Mouse (Mus musculus): ENCODE measurements around the gene 4930544D05Rik. TPM values are rescaled to one million over a fixed set of nuclear protein-coding genes. Genes with fewer than 3 reads are reported as not detected.

Gene 4930544D05Rik
- polyA plus RNA-seq, 1 experiment from 2014 or later = not detected

GRCm38 (mm10) chr11:70641241-70641640 lies 25.6 kb downstream of the 4930544D05Rik start:
- Histone ChIP-seq H3K9me3 (ENCODE audit: control insufficient read depth, low read length) (no peaks in the 10 kb centered on the region), H3K9ac (ENCODE audit: low read length) (no peak overlapping the region), H3K4me3 (ENCODE audit: control insufficient read depth in 1 of 2, insufficient read depth in 1 of 2, low read depth in 1 of 2, low read length in 2 of 2) (no peak overlapping the region), H3K4me2 (ENCODE audit: low read length) (no peak overlapping the region), H3K36me3 (ENCODE audit: control insufficient read depth, insufficient read depth, low read length) (peaks cover 35% of the 10 kb centered on the region), H3K4me1 (ENCODE audit: control insufficient read depth in 2 of 2, insufficient read depth in 2 of 2, low read length in 2 of 2) (peaks cover 22% of the 10 kb centered on the region in 2 experiments), H3K27ac (replicated peaks in 1 of 2; ENCODE audit: control insufficient read depth in 1 of 2, insufficient read depth in 1 of 2, low read depth in 2 of 2, low read length in 2 of 2) (no peak overlapping the region), H3K27me3 (ENCODE audit: control insufficient read depth, insufficient read depth, low read length) (no peaks in the 10 kb centered on the region)
- 78% methylated on average over 7 of the region's 7 CpGs for WGBS
- no peak for ATAC-seq (ENCODE audit: insufficient number of reproducible peaks, insufficient read depth, low FRiP score, low read depth)

- Histone ChIP-seq H3K9ac (ENCODE audit: low read length) (no peak overlapping the region), H3K9me3 (ENCODE audit: control insufficient read depth, low read length) (no peaks in the 10 kb centered on the region), H3K27me3 (ENCODE audit: control insufficient read depth, insufficient read depth, low read length) (no peaks in the 10 kb centered on the region), H3K36me3 (ENCODE audit: control insufficient read depth, insufficient read depth, low read length) (peaks cover 35% of the 10 kb centered on the region), H3K4me2 (ENCODE audit: low read length) (no peak overlapping the region), H3K27ac (replicated peaks in 1 of 2; ENCODE audit: control insufficient read depth in 1 of 2, insufficient read depth in 1 of 2, low read depth in 2 of 2, low read length in 2 of 2) (no peak overlapping the region), H3K4me3 (ENCODE audit: control insufficient read depth in 1 of 2, insufficient read depth in 1 of 2, low read depth in 1 of 2, low read length in 2 of 2) (no peak overlapping the region), H3K4me1 (ENCODE audit: control insufficient read depth in 2 of 2, insufficient read depth in 2 of 2, low read length in 2 of 2) (peaks cover 22 to 25% of the 10 kb centered on the region in 2 experiments)
- WGBS = 91% methylated on average over 6 of the region's 6 CpGs
- ATAC-seq (ENCODE audit: insufficient number of reproducible peaks, insufficient read depth, low FRiP score, low read depth) = no peak
Measured at GRCm38 (mm10) chr11:70643051-70643450, 27.4 kb downstream of the 4930544D05Rik start.

- Histone ChIP-seq H3K4me3 (ENCODE audit: control insufficient read depth in 1 of 2, insufficient read depth in 1 of 2, low read depth in 1 of 2, low read length in 2 of 2) (no peak overlapping the region), H3K27ac (replicated peaks in 1 of 2; ENCODE audit: control insufficient read depth in 1 of 2, insufficient read depth in 1 of 2, low read depth in 2 of 2, low read length in 2 of 2) (no peak overlapping the region), H3K4me2 (ENCODE audit: low read length) (no peak overlapping the region), H3K27me3 (ENCODE audit: control insufficient read depth, insufficient read depth, low read length) (no peaks in the 10 kb centered on the region), H3K4me1 (ENCODE audit: control insufficient read depth in 2 of 2, insufficient read depth in 2 of 2, low read length in 2 of 2) (peaks cover 10 to 22% of the 10 kb centered on the region in 2 experiments), H3K9me3 (ENCODE audit: control insufficient read depth, low read length) (no peaks in the 10 kb centered on the region), H3K36me3 (ENCODE audit: control insufficient read depth, insufficient read depth, low read length) (peaks cover 48% of the 10 kb centered on the region), H3K9ac (ENCODE audit: low read length) (no peak overlapping the region)
- 93% methylated on average over 8 of the region's 8 CpGs for WGBS
- ATAC-seq (ENCODE audit: insufficient number of reproducible peaks, insufficient read depth, low FRiP score, low read depth) = no peak
Measured at GRCm38 (mm10) chr11:70644564-70645103, 29.0 kb downstream of the 4930544D05Rik start.

- 71% methylated on average over 12 of the region's 12 CpGs for whole genome bisulfite sequencing
- Histone ChIP-seq H3K36me3 (ENCODE audit: control insufficient read depth, insufficient read depth, low read length) (peaks cover 59% of the 10 kb centered on the region), H3K9me3 (ENCODE audit: control insufficient read depth, low read length) (no peaks in the 10 kb centered on the region)
Measured at GRCm38 (mm10) chr11:70645461-70646258, 30.0 kb downstream of the 4930544D05Rik start.

GRCm38 (mm10) chr11:70646259-70646555 lies 30.6 kb downstream of the 4930544D05Rik start:
- WGBS = 22% methylated on average over 3 of the region's 3 CpGs
- no peak for ATAC-seq (ENCODE audit: insufficient number of reproducible peaks, insufficient read depth, low FRiP score, low read depth)

More at GRCm38 (mm10) chr11:70645461-70646258, 30.0 kb downstream of the 4930544D05Rik start:
- H3K27me3 ChIP-seq (ENCODE audit: control insufficient read depth, insufficient read depth, low read length) = no peaks in the 10 kb centered on the region
- ATAC-seq (ENCODE audit: insufficient number of reproducible peaks, insufficient read depth, low FRiP score, low read depth) = no peak
- H3K27ac ChIP-seq (replicated peaks in 1 of 2; ENCODE audit: control insufficient read depth in 1 of 2, insufficient read depth in 1 of 2, low read depth in 2 of 2, low read length in 2 of 2) = peak overlapping the region; percentile 96 to 97
- peak overlapping the region; percentile 90 for H3K4me2 ChIP-seq (ENCODE audit: low read length)
- peaks cover 10 to 31% of the 10 kb centered on the region in 2 experiments for H3K4me1 ChIP-seq (ENCODE audit: control insufficient read depth in 2 of 2, insufficient read depth in 2 of 2, low read length in 2 of 2)
- peak overlapping the region; percentile 99 for H3K9ac ChIP-seq (ENCODE audit: low read length)
- H3K4me3 ChIP-seq (ENCODE audit: control insufficient read depth in 1 of 2, insufficient read depth in 1 of 2, low read depth in 1 of 2, low read length in 2 of 2) = peak overlapping the region; percentile 66 to 95

GRCm38 (mm10) chr11:70646691-70647650 lies 31.3 kb downstream of the 4930544D05Rik start, which contains the start of the genes Rnf167 and Slc25a11:
Gene Rnf167 (plus strand): TSS chr11:70647235.
Gene Slc25a11 (minus strand): TSS chr11:70647479.
- Histone ChIP-seq H3K4me1 (ENCODE audit: control insufficient read depth in 2 of 2, insufficient read depth in 2 of 2, low read length in 2 of 2) (peaks cover 14 to 42% of the 10 kb centered on the region in 2 experiments), H3K4me2 (ENCODE audit: low read length) (peak within 1 kb of the TSS; percentile 99), H3K9ac (ENCODE audit: low read length) (peak within 1 kb of the TSS; percentile 99), H3K36me3 (ENCODE audit: control insufficient read depth, insufficient read depth, low read length) (peaks cover 72% of the 10 kb centered on the region), H3K4me3 (ENCODE audit: control insufficient read depth in 1 of 2, insufficient read depth in 1 of 2, low read depth in 1 of 2, low read length in 2 of 2) (peak within 1 kb of the TSS; percentile 66 to 95), H3K27me3 (ENCODE audit: control insufficient read depth, insufficient read depth, low read length) (no peaks in the 10 kb centered on the region), H3K27ac (replicated peaks in 1 of 2; ENCODE audit: control insufficient read depth in 1 of 2, insufficient read depth in 1 of 2, low read depth in 2 of 2, low read length in 2 of 2) (peak within 1 kb of the TSS; percentile 96 to 97), H3K9me3 (ENCODE audit: control insufficient read depth, low read length) (no peaks in the 10 kb centered on the region)
- WGBS = under 1% methylated on average over 63 of the region's 63 CpGs
- peak; percentile 85 for ATAC-seq (ENCODE audit: insufficient number of reproducible peaks, insufficient read depth, low FRiP score, low read depth)

More at GRCm38 (mm10) chr11:70646259-70646555, 30.6 kb downstream of the 4930544D05Rik start:
- Histone ChIP-seq H3K9ac (ENCODE audit: low read length) (peak overlapping the region; percentile 99), H3K4me2 (ENCODE audit: low read length) (peak overlapping the region; percentile 90), H3K4me3 (ENCODE audit: control insufficient read depth in 1 of 2, insufficient read depth in 1 of 2, low read depth in 1 of 2, low read length in 2 of 2) (peak overlapping the region; percentile 66 to 95), H3K27me3 (ENCODE audit: control insufficient read depth, insufficient read depth, low read length) (no peaks in the 10 kb centered on the region), H3K9me3 (ENCODE audit: control insufficient read depth, low read length) (no peaks in the 10 kb centered on the region), H3K4me1 (ENCODE audit: control insufficient read depth in 2 of 2, insufficient read depth in 2 of 2, low read length in 2 of 2) (peaks cover 13 to 36% of the 10 kb centered on the region in 2 experiments), H3K27ac (replicated peaks in 1 of 2; ENCODE audit: control insufficient read depth in 1 of 2, insufficient read depth in 1 of 2, low read depth in 2 of 2, low read length in 2 of 2) (peak overlapping the region; percentile 96 to 97), H3K36me3 (ENCODE audit: control insufficient read depth, insufficient read depth, low read length) (peaks cover 64% of the 10 kb centered on the region)
